Mouse (Mus musculus) G1E-ER4 (cell line): Measurements from ENCODE around the gene Dlx3. TPM values are rescaled to one million over a fixed set of nuclear protein-coding genes. Genes with fewer than 3 reads are reported as not detected.

Experiments
- GATA1 ChIP-seq: IDR thresholded peaks from one replicate; pipeline ENCODE4 v1.8.0; 2012; ENCODE audit warnings: low read length, inconsistent platforms
- polyA plus RNA-seq: library from polyadenylated mRNA; stranded (reverse); fragments of >175 nt; gene quantifications from 2 replicates; pipeline ENCODE4 v1.2.3, GENCODE M21; 2012

Gene Dlx3
- polyA plus RNA-seq, 1 experiment = not detected

DNA sequence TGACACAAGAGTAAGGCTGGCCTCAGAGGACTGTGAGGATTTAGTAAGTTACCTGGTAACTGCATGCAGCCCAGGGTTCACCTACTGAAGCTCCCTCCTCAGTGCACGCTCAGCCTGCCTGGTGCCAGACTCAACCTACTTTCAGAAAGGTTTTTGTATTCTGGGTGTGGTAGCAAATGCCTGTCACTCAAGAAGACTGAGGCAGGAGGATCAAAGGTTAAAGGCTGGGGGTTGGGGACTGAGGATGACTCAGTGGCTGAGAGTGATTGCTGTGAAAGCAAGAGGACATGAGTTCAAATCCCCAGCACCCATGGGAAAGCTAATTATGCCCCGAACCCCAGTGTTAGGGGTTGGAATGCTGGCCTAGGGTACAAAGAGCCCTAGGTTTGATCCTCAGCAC, 35.6 kb downstream of the Dlx3 start:
- no peak for TF ChIP-seq GATA1

DNA sequence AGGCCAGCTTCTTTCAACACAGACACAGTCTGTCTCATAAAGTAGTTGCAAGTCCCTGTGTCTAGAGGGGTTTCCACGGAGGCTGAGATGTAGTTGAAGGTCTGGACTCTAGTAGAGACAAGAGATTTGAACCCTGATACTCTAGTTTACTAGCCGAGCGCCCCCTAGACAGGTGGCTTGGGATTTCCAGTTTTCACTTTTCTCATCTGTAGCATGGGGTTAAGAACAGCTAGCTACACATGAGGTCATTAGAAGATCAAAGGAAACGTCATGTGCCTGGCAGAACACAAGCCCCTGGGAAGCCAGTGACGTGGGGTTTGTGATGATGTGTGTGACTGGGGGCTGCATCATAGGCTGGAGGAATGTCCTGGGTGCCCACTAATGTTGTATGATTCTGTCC, 37.4 kb downstream of the Dlx3 start:
- TF ChIP-seq GATA1 = no peak

DNA sequence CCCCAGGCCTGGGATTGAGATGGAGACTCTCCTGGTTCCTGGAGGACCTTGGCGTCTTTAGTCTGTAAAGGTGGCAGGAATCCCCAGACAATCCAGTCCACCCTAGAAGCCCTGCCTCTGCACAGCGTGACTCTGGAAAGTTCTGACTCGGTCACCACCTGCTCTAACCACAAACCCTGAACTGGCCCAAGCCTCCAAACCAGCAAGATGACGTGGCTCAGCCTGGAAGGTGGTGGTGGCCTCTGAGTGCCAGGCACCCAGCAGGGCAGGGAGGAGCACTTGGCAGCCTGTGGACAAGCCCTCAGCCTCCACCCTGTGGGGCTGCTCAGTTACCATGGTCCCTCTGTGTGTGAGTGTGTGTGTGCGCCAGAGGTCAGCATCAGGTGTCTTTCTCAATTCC, 38.0 kb downstream of the Dlx3 start:
- TF ChIP-seq GATA1 = no peak

DNA sequence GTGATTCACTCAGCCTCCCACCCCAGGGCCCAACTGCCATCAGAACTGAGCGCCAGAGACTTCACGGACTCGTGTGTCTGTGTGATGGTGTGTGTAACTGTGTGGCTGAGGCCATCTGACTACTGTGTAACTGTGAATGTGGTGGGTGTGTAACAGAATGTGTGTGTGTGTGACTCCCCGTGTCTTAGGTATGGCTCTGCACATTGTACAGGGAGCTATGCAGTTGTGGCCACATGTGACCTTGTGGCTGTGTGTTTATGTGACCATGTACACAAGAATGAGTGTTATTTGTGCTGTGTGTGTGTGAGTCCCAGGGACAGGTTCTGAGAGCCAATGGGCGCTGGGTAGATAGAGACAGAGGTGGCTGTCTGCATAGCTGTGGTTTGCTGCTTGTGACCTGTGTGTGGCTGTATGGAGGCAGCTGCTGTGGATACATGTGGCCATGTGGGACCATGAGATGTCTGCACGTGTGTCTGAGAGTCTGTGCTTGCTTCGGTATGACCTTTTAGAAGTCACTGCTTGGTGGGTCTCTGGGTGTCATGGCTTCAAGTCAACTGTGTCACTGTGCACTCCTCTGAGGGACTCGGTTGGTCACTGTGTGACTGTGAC, 39.9 kb downstream of the Dlx3 start:
- no peak for TF ChIP-seq GATA1

DNA sequence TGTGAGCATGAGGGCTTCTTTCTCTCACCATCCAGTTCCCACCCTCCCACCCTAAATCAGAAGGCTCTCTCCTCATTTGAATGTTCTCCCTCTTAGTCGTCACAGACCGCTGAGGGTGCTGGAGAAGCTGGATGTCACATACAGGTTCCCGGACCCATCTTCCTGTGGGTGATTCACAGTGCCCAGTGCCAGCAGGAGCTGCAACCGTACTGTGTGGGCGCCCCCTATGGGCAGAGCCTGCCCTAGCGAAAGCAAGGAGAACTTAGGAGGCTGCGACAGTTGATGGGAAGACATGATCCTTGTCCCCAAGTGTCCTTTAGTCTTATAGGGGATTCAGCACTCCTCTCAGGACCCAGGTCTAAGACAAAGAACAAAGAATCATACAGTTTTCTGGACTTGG, 40.8 kb downstream of the Dlx3 start:
- TF ChIP-seq GATA1 = no peak

DNA sequence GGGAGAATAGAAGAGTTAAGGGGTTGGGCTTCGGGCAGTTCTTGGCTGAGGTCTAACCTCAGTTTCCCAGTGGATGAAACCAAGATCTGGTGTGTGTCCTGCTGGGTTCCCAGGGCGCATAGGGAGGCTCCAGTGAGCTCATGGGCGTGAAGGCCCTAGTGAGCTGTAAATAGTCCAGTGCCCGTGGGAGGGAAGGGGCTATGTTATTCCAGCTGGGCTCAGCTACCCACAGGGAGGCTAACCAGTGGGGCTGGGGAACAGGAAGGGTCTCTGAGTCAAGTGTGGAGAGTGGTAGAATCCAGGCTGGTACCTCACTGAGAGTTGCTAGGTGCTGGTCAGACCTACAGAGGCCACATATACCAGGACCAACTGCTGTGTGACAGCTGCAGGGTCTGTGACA, 41.8 kb downstream of the Dlx3 start:
- TF ChIP-seq GATA1 = no peak

DNA sequence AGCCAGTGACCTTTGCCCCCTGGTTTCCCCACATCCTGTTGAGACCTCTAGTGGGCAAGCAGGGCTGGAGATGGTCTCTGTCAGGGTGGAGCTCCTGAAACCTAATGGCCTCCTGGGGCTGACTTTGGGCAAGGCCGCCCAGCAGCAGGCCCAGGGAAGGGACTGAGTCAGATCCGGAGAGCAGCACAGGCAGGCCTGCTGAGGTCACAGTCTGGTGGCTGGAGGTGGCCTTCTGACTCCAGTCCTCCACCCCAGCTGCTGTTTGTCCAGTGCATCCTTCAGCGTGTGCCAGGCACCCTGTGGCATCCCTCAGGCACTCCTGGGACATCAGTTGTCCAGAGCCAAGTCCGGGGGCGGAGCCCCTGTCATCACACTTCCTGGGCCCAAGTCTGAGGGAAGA, 45.9 kb downstream of the Dlx3 start:
- no peak for TF ChIP-seq GATA1

Other genes with a start within 250 kb of the Dlx3 start
- gene Col1a1, start 183.9 kb upstream of the Dlx3 start, polyA plus RNA-seq = 0.01 TPM in 2 replicates
- gene Hils1, start 152.5 kb upstream of the Dlx3 start, polyA plus RNA-seq = not detected in 2 replicates
- not detected in 2 replicates for gene Sgca, start 143.8 kb upstream of the Dlx3 start, polyA plus RNA-seq
- 208 and 249 TPM in 2 replicates for gene Ppp1r9b, start 129.1 kb upstream of the Dlx3 start, polyA plus RNA-seq
- gene Samd14, start 110.2 kb upstream of the Dlx3 start, polyA plus RNA-seq = 370 and 460 TPM in 2 replicates
- 32.6 and 36.2 TPM in 2 replicates for gene Pdk2, start 78.8 kb upstream of the Dlx3 start, polyA plus RNA-seq
- not detected in 2 replicates for gene Itga3, start 43.3 kb upstream of the Dlx3 start, polyA plus RNA-seq
- not detected in 2 replicates for gene Dlx4, start 26.1 kb downstream of the Dlx3 start, polyA plus RNA-seq
- not detected in 2 replicates for gene Tac4, start 141.4 kb downstream of the Dlx3 start, polyA plus RNA-seq
- gene Kat7, start 190.1 kb downstream of the Dlx3 start, polyA plus RNA-seq = 32.2 and 37.6 TPM in 2 replicates
- gene Fam117a, start 216.9 kb downstream of the Dlx3 start, polyA plus RNA-seq = 111 and 135 TPM in 2 replicates